Mouse (Mus musculus) lung, postnatal 0 days (tissue): Measurements from ENCODE around the gene Dnajb8.

Source experiments
- CTCF ChIP-seq: IDR thresholded peaks from 2 replicates; pipeline ENCODE4 v1.5.1; 2016; ENCODE audit warnings: antibody characterized with exemption, mild to moderate bottlenecking
- EP300 ChIP-seq: IDR thresholded peaks from 2 replicates; pipeline ENCODE4 v1.6.1; 2016; ENCODE audit warnings: antibody characterized with exemption, mild to moderate bottlenecking, control low read depth

DNA sequence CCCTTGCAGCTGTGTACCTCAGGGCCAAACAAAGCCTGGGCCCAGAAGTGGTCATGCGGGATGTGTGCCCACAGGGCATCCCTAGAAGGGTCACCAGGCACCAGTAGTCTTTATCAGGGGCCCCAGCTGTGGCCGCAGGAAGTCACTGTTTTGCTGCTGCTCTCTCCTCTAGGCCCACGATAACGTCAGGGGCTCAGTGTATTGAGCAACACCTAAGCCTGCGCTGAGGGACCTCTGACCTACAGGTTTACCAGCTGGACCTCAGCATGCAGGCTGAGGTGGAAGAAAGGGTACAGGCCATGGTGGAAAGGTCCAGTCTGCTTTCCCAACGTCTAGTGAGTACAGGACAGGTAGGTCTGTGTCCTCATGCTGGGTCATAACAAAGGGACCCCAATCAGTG lies 32.0 kb downstream of the Dnajb8 start:
- TF ChIP-seq CTCF: no peak
- no peak for TF ChIP-seq EP300
